Mouse (Mus musculus) spleen, adult 2 months (tissue): Measurements from ENCODE around the gene Traf7.

Experiments used
- CTCF ChIP-seq: fragments of 200-500 bp; IDR thresholded peaks from 2 replicates; pipeline ENCODE4 v1.5.1; 2011; ENCODE audit warnings: mild to moderate bottlenecking, inconsistent platforms; ENCODE audit not compliant: insufficient read depth, insufficient read length, insufficient replicate concordance; ENCODE audit errors: extremely low read depth
- POLR2A ChIP-seq: fragments of 200-500 bp; IDR thresholded peaks from 2 replicates; pipeline ENCODE4 v1.6.1; 2011; ENCODE audit warnings: low read depth, low read length, inconsistent platforms

DNA sequence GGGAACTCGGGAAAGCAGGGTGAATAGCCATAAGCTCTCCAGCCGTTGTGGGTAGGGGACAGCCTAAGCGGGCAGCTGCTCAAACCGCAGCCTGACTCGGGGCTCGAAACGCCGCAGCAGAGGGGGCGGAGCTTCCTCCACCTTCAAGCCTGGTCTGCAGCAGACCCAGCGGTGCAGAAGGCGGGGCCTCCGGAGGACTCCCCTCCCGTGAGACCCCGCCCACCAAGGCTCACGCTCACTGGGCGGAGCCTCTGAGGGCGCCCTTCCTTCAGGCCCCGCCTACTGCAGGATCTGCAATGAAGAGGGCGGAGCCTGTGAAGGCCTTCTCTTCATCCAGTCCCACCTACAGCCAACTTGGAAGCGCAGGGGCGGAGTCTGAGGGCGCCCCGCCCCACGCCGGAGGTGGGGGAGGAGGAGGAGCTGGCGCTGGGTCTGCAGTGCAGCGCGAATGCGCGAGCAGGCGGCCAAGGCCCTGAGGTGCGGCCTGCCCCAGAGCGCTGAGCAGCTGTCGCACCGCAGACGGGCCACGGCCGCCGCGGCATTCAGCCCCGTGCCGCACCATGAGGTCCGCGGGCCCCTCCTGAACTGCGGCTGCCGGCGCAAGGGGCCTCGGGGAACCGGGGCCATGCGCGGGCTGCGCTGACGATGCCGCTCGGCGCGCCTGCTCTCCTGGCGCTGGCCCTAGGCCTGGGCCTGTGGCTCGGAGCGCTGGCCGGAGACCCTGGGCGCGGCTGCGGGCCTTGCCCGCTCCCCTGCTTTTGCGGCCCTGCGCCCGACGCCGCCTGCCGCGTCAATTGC is 22.1 kb upstream of the Traf7 start, which contains the start of gene Pkd1:
- no peak for TF ChIP-seq CTCF
- peak; percentile 96 for TF ChIP-seq POLR2A
